Mouse (Mus musculus): ENCODE data around the gene Gm17535. TPM values are rescaled to one million over a fixed set of nuclear protein-coding genes. Genes with fewer than 3 reads are reported as not detected.
"Not testable (repeated sequence)": the region's sequence is repeated elsewhere in the genome, so short reads cannot be mapped to it uniquely, and the experiment has no call there.

The Gm17535 gene
- polyA plus RNA-seq, 1 experiment, result 0.08 TPM

DNA sequence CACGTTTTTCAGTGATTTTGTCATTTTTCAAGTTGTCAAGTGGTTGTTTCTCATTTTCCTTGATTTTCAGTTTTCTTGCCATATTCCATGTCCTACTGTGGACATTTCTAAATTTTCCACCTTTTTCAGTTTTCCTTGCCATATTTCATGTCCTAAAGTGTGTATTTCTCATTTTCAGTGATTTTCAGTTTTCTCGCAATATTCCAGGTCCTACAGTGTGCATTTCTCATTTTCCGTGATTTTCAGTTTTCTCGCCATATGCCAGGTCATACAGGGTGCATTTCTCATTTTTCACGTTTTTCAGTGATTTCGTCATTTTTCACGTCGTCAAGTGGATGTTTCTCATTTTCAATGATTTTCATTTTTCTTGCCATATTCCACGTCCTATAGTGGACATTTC is 15.5 kb upstream of the Gm17535 start:
- not testable (repeated sequence) for H3K4me3 ChIP-seq (replicated peaks); H3K36me3 ChIP-seq (ENCODE audit: control insufficient read depth); H3K27me3 ChIP-seq (ENCODE audit: control insufficient read depth); H3K9me3 ChIP-seq (ENCODE audit: control insufficient read depth, low read length); H3K4me1 ChIP-seq (ENCODE audit: control insufficient read depth)

DNA sequence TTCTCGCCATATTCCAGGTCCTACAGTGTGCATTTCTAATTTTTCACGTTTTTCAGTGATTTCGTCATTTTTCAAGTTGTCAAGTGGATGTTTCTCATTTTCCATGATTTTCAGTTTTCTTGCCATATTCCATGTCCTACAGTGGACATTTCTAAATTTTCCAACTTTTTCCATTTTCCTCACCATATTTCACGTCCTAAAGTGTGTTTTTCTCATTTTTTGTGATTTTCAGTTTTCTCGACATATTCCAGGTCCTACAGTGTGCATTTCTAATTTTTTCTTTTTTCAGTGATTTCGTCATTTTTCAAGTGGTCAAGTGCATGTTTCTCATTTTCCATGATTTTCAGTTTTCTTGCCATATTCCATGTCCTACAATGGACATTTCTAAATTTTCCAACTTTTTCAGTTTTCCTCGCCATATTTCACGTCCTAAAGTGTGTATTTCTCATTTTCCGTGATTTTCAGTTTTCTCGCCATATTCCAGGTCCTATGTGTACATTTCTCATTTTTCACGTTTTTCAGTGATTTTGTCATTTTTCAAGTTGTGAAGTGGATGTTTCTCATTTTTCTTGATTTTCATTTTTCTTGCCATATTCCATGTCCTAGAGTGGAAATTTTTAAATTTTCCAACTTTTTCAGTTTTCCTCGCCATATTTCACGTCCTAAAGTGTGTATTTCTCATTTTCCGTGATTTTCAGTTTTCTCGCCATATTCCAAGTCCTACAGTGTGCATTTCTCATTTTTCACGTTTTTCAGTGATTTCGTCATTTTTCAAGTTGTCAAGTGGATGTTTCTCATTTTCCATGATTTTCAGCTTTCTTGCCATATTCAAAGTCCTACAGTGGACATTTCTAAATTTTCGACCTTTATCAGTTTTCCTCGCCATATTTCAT is 14.3 kb upstream of the Gm17535 start:
- not testable (repeated sequence) for H3K4me1 ChIP-seq (ENCODE audit: control insufficient read depth); H3K9me3 ChIP-seq (ENCODE audit: control insufficient read depth, low read length)

DNA sequence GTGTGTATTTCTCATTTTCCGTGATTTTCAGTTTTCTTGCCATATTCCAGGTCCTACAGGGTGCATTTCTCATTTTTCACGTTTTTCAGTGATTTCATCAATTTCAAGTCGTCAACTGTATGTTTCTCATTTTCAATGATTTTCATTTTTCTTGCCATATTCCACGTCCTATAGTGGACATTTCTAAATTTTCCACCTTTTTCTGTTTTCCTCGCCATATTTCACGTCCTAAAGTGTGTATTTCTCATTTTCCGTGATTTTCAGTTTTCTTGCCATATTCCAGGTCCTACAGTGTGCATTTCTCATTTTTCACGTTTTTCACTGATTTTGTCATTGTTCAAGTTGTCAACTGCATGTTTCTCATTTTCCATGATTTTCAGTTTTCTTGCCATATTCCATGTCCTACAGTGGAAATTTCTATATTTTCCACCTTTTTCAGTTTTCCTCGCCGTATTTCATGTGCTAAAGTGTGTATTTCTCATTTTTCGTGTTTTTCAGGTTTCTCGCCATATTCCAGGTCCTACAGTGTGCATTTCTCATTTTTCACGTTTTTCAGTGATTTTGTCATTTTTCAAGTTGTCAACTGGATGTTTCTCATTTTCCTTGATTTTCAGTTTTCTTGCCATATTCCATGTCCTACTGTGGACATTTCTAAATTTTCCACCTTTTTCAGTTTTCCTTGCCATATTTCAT is 11.9 kb upstream of the Gm17535 start:
- H3K36me3 ChIP-seq (ENCODE audit: control insufficient read depth); H3K27me3 ChIP-seq (ENCODE audit: control insufficient read depth); H3K9me3 ChIP-seq (ENCODE audit: control insufficient read depth, low read length); H3K4me3 ChIP-seq (replicated peaks); H3K4me1 ChIP-seq (ENCODE audit: control insufficient read depth): not testable (repeated sequence)

More for the DNA sequence above, 14.3 kb upstream of the Gm17535 start:
- H3K4me3 ChIP-seq (replicated peaks); H3K27me3 ChIP-seq (ENCODE audit: control insufficient read depth); H3K36me3 ChIP-seq (ENCODE audit: control insufficient read depth): not testable (repeated sequence)

DNA sequence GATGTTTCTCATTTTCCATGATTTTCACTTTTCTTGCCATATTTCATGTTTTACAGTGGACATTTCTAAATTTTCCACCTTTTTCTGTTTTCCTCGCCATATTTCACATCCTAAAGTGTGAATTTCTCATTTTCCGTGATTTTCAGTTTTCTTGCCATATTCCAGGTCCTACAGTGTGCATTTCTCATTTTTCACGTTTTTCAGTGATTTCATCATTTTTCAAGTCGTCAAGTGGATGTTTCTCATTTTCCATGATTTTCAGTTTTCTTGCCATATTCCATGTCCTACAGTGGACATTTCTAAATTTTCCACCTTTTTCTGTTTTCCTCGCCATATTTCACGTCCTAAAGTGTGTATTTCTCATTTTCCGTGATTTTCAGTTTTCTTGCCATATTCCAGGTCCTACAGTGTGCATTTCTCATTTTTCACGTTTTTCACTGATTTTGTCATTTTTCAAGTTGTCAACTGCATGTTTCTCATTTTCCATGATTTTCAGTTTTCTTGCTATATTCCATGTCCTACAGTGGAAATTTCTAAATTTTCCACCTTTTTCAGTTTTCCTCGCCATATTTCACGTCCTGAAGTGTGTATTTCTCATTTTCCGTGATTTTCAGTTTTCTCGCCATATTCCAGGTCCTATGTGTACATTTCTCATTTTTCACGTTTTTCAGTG is 11.0 kb upstream of the Gm17535 start, which contains the start of gene Gm10718:
Gm10718 (plus strand) TSS at position 236 of the 673 bp plus-strand sequence.
- not testable (repeated sequence) for H3K9me3 ChIP-seq (ENCODE audit: control insufficient read depth, low read length); H3K4me1 ChIP-seq (ENCODE audit: control insufficient read depth); H3K4me3 ChIP-seq (replicated peaks); H3K27me3 ChIP-seq (ENCODE audit: control insufficient read depth); H3K36me3 ChIP-seq (ENCODE audit: control insufficient read depth)

DNA sequence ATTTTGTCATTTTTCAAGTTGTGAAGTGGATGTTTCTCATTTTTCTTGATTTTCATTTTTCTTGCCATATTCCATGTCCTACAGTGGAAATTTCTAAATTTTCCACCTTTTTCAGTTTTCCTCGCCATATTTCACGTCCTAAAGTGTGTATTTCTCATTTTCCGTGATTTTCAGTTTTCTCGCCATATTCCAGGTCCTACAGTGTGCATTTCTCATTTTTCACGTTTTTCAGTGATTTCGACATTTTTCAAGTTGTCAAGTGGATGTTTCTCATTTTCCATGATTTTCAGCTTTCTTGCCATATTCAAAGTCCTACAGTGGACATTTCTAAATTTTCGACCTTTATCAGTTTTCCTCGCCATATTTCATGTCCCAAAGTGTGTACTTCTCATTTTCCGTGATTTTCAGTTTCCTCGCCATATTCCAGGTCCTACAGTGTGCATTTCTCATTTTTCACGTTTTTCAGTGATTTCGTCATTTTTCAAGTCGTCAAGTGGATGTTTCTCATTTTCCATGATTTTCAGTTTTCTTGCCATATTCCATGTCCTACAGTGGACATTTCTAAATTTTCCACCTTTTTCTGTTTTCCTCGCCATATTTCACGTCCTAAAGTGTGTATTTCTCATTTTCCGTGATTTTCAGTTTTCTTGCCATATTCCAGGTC is 10.3 kb upstream of the Gm17535 start:
- not testable (repeated sequence) for H3K27me3 ChIP-seq (ENCODE audit: control insufficient read depth); H3K9me3 ChIP-seq (ENCODE audit: control insufficient read depth, low read length); H3K4me3 ChIP-seq (replicated peaks); H3K36me3 ChIP-seq (ENCODE audit: control insufficient read depth); H3K4me1 ChIP-seq (ENCODE audit: control insufficient read depth)

DNA sequence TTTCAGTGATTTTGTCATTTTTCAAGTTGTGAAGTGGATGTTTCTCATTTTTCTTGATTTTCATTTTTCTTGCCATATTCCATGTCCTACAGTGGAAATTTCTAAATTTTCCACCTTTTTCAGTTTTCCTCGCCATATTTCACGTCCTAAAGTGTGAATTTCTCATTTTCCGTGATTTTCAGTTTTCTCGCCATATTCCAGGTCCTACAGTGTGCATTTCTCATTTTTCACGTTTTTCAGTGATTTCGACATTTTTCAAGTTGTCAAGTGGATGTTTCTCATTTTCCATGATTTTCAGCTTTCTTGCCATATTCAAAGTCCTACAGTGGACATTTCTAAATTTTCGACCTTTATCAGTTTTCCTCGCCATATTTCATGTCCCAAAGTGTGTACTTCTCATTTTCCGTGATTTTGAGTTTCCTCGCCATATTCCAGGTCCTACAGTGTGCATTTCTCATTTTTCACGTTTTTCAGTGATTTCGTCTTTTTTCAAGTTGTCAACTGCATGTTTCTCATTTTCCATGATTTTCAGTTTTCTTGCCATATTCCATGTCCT is 9.4 kb upstream of the Gm17535 start, which contains the start of gene Gm10717:
Gm10717 (plus strand) TSS at position 506 of the 556 bp plus-strand sequence.
- H3K27me3 ChIP-seq (ENCODE audit: control insufficient read depth); H3K36me3 ChIP-seq (ENCODE audit: control insufficient read depth); H3K4me3 ChIP-seq (replicated peaks); H3K4me1 ChIP-seq (ENCODE audit: control insufficient read depth); H3K9me3 ChIP-seq (ENCODE audit: control insufficient read depth, low read length): not testable (repeated sequence)

DNA sequence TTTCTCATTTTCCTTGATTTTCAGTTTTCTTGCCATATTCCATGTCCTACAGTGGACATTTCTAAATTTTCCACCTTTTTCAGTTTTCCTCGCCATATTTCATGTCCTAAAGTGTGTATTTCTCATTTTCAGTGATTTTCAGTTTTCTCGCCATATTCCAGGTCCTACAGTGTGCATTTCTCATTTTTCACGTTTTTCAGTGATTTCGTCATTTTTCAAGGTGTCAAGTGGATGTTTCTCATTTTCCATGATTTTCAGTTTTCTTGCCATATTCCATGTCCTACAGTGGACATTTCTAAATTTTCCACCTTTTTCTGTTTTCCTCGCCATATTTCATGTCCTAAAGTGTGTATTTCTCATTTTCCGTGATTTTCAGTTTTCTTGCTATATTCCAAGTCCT is 8.7 kb upstream of the Gm17535 start:
- not testable (repeated sequence) for H3K9me3 ChIP-seq (ENCODE audit: control insufficient read depth, low read length); H3K27me3 ChIP-seq (ENCODE audit: control insufficient read depth); H3K36me3 ChIP-seq (ENCODE audit: control insufficient read depth); H3K4me1 ChIP-seq (ENCODE audit: control insufficient read depth); H3K4me3 ChIP-seq (replicated peaks)

DNA sequence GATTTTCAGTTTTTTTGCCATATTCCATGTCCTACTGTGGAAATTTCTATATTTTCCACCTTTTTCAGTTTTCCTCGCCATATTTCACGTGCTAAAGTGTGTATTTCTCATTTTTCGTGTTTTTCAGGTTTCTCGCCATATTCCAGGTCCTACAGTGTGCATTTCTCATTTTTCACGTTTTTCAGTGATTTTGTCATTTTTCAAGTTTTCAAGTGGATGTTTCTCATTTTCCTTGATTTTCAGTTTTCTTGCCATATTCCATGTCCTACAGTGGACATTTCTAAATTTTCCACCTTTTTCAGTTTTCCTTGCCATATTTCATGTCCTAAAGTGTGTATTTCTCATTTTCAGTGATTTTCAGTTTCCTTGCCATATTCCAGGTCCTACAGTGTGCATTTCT is 8.3 kb upstream of the Gm17535 start:
- H3K36me3 ChIP-seq (ENCODE audit: control insufficient read depth); H3K9me3 ChIP-seq (ENCODE audit: control insufficient read depth, low read length); H3K4me1 ChIP-seq (ENCODE audit: control insufficient read depth); H3K27me3 ChIP-seq (ENCODE audit: control insufficient read depth); H3K4me3 ChIP-seq (replicated peaks): not testable (repeated sequence)

DNA sequence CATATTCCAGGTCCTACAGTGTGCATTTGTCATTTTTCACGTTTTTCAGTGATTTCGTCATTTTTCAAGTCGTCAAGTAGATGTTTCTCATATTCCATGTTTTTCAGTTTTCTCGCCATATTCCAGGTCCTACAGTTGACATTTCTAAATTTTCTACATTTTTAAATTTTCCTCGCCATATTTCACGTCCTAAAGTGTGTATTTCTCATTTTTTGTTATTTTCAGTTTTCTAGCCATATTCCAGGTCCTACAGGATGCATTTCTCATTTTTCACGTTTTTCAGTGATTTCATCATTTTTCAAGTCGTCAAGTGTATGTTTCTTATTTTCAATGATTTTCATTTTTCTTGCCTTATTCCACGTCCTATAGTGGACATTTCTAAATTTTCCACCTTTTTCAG is 7.7 kb upstream of the Gm17535 start:
- not testable (repeated sequence) for H3K4me3 ChIP-seq (replicated peaks); H3K9me3 ChIP-seq (ENCODE audit: control insufficient read depth, low read length); H3K36me3 ChIP-seq (ENCODE audit: control insufficient read depth); H3K4me1 ChIP-seq (ENCODE audit: control insufficient read depth); H3K27me3 ChIP-seq (ENCODE audit: control insufficient read depth)

DNA sequence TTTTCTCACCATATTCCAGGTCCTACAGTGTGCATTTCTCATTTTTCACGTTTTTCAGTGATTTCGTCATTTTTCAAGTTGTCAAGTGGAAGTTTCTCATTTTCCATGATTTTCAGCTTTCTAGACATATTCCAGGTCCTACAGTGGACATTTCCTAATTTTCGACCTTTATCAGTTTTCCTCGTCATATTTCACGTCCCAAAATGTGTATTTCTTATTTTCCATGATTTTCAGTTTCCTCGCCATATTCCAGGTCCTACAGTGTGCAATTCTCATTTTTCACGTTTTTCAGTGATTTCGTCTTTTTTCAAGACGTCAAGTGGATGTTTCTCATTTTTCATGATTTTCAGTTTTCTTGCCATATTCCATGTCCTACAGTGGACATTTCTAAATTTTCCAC is 7.2 kb upstream of the Gm17535 start:
- H3K36me3 ChIP-seq (ENCODE audit: control insufficient read depth); H3K27me3 ChIP-seq (ENCODE audit: control insufficient read depth); H3K4me1 ChIP-seq (ENCODE audit: control insufficient read depth); H3K4me3 ChIP-seq (replicated peaks); H3K9me3 ChIP-seq (ENCODE audit: control insufficient read depth, low read length): not testable (repeated sequence)

DNA sequence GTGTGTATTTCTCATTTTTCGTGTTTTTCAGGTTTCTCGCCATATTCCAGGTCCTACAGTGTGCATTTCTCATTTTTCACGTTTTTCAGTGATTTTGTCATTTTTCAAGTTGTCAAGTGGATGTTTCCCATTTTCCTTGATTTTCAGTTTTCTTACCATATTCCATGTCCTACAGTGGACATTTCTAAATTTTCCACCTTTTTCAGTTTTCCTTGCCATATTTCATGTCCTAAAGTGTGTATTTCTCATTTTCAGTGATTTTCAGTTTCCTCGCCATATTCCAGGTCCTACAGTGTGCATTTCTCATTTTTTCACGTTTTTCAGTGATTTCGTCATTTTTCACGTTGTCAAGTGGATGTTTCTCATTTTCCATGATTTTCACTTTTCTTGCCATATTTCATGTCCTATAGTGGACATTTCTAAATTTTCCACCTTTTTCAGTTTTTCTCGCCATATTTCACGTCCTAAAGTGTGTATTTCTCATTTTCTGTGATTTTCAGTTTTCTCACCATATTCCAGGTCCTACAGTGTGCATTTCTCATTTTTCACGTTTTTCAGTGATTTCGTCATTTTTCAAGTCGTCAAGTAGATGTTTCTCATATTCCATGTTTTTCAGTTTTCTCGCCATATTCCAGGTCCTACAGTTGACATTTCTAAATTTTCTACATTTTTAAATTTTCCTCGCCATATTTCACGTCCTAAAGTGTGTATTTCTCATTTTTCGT is 5.0 kb upstream of the Gm17535 start:
- not testable (repeated sequence) for H3K9me3 ChIP-seq (ENCODE audit: control insufficient read depth, low read length); H3K36me3 ChIP-seq (ENCODE audit: control insufficient read depth); H3K27me3 ChIP-seq (ENCODE audit: control insufficient read depth); H3K4me3 ChIP-seq (replicated peaks); H3K4me1 ChIP-seq (ENCODE audit: control insufficient read depth)

DNA sequence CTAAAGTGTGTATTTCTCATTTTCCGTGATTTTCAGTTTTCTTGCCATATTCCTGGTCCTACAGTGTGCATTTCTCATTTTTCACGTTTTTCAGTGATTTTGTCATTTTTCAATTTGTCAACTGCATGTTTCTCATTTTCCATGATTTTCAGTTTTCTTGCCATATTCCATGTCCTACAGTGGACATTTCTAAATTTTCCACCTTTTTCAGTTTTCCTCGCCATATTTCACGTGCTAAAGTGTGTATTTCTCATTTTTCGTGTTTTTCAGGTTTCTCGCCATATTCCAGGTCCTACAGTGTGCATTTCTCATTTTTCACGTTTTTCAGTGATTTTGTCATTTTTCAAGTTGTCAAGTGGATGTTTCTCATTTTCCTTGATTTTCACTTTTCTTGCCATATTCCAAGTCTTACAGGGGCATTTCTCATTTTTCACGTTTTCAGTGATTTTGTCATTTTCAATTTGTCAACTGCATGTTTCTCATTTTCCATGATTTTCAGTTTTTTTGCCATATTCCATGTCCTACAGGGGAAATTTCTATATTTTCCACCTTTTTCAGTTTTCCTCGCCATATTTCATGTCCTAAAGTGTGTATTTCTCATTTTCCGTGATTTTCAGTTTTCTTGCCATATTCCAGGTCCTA is 3.6 kb upstream of the Gm17535 start:
- H3K4me1 ChIP-seq (ENCODE audit: control insufficient read depth); H3K36me3 ChIP-seq (ENCODE audit: control insufficient read depth); H3K9me3 ChIP-seq (ENCODE audit: control insufficient read depth, low read length); H3K27me3 ChIP-seq (ENCODE audit: control insufficient read depth); H3K4me3 ChIP-seq (replicated peaks): not testable (repeated sequence)

DNA sequence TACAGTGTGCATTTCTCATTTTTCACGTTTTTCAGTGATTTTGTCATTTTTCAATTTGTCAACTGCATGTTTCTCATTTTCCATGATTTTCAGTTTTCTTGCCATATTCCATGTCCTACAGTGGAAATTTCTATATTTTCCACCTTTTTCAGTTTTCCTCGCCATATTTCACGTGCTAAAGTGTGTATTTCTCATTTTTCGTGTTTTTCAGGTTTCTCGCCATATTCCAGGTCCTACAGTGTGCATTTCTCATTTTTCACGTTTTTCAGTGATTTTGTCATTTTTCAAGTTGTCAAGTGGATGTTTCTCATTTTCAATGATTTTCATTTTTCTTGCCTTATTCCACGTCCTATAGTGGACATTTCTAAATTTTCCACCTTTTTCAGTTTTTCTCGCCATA is 2.2 kb downstream of the Gm17535 start, which contains the start of gene Gm10715:
Gm10715 (plus strand) TSS at position 301 of the 400 bp plus-strand sequence.
- not testable (repeated sequence) for H3K4me3 ChIP-seq (replicated peaks); H3K36me3 ChIP-seq (ENCODE audit: control insufficient read depth); H3K27me3 ChIP-seq (ENCODE audit: control insufficient read depth); H3K4me1 ChIP-seq (ENCODE audit: control insufficient read depth); H3K9me3 ChIP-seq (ENCODE audit: control insufficient read depth, low read length)
